Mouse (Mus musculus) inflammation-experienced regulatory T-cells, adult 6 months (primary cell): ENCODE data around the gene Hip1r. TPM values are rescaled to one million over a fixed set of nuclear protein-coding genes. Genes with fewer than 3 reads are reported as not detected.
"Not testable (repeated sequence)": the region's sequence is repeated elsewhere in the genome, so short reads cannot be mapped to it uniquely, and the experiment has no call there.

ENCODE experiments used
- ATAC-seq: one replicate; pipeline ENCODE4 v1.8.0; 2017
- polyA plus RNA-seq, 3 experiments: library from polyadenylated mRNA; unstranded; fragments of 100-300 nt; shearing (Covaris generic); gene quantifications; one replicate each; pipeline ENCODE4 v1.2.1; 2017

The Hip1r gene
- polyA plus RNA-seq, 3 experiments from 2014 or later, result 5.9 to 20.1 (median 14.8) TPM

DNA sequence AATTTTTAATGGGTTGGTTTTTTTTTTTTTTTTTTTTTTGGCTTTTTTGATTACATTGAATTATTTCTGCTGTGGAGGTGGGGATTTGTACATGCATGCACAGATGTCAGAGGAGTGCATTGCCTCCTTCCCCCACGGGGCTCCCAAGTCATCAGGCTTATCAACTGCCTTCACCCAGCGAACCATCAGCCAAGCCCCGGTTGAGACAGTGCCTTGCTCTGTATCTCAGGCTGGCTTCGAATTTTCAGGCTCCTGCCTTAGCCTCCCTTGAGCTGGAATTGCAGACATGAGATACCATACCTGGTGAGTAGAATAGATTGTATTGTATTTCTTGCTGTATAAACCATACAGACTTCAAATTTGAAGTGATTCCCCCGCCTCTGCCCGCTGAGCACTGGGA, 66.2 kb downstream of the Hip1r start:
- ATAC-seq, result no peak

DNA sequence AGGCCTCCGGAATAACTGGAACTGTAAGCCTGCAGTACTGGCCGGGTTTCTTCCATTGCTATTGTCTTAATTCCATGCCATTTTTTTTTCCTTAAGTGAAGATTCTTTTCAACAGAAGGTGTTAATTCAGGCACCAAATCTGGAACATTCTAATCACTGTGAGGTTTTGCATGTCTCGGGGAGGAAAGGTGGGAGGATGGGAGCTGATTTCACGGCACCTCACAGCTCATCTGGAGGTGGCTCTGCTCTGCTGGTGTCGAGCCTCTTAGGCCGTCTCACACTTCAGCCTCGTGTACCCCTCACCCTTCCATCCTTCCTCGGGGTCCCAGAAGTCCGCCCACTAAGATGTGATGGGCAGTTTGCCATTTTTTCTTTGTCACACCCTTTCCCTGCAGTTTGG, 67.7 kb downstream of the Hip1r start:
- ATAC-seq, result no peak

DNA sequence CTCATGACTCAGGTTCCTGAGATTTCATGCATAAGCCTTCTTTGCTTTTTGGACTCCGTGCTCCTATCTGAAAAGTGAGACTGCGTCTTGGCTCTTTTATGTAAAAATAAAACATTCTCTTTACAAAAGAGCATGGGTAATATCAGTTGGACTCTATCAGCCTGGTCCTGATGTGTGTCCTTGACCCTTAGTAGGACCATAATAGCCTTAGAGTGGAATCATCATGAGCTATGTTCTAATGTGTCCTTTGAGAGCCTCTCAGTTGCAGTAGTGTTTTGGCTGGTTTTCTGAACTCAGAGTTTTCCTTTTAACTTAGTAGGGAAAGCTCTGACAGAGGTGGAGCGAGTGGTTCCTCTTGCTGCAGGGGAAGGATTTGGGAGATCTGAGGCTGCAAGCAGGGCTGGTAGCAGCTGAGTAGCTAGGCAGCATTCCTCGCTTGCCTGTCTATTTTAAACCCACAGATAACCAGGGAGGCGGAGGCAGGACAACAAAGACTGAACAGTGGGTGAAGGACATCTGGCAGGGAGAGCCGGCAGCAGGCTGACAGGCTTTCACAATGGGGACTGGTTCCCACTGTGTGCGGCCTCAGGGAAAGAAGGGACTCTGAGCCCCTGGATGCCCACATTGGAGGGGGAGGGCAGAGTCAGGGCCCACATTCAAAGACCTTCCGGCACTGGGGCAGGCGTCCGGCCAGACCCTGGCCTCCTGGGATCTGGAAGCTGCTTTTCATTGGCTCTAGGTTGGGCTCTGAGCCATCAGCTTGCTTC, 70.0 kb downstream of the Hip1r start:
- ATAC-seq, result no peak

DNA sequence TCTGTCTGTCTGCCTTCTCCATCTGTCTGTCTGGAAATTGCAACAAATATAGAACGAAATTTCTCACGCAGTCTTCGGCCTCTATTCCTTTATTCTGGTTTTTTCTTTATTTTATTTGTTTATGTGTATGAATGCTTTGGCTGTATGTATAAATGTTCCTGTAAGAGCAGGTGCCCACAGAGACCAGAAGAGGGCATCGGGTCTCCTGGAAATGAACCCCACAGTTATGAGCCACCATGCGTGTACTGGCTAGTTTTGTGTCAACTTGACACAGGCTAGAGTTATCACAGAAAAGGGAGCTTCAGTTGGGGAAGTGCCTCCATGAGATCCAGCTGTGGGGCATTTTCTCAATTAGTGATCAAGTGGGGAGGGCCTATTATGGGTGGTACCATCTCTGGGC, 70.6 kb downstream of the Hip1r start:
- no peak for ATAC-seq

DNA sequence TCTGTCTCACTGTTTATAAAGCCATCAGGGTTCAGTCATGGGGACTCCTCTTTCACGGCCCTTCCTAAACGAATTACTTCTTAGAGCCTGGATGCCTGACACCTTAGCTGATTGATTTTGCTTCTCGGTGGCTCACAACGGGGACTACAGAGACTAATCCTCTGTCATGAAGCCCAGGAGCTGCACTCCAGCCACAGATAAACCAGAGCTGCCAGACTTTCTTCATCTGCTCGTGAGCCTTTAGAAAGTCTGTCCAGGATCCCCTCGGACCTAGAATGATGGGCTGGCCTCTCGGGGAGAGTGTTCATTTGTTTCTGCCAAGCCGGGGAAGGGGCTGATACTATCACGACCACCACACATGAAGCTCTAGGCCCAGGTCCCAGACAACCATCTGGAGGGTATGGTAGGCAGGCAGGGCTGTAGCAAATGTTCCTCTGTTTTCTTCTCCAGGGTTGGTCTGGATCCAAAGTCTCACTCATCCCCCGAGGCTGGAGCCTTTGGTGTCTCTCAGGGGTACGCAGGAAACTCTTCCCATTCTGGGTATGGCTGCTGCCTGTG, 72.1 kb downstream of the Hip1r start:
- no peak for ATAC-seq

DNA sequence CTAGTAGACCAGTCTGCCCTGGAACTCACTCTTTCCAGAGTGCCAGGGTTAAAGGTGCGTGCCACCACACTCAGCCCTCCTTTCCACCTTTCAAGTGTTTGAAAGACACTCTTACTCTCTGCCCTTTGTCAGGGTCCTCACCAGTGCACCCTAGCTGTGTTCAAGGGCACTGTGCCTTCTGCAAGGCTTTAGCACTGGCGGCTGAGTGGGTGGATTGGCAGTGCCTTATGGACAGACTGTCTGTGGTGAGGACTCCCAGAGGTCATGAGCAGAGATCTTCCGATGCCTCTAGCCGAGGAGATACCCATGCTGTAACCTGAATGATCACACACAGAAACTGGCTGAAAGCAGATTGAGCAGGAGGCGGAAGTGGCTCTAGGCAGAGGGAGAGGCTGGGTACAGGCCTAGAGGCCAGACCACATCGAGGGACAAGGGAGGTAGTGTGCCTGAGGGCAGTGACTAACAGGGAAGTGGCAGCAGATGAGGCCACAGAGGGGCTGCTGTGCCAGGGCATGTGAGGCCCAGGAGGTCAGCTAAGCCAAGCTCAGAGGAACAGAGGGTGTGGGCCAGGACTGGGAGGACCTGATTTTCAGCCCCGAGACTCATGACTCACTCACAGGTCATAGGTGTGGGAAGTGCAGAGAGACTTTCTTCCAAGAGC, 73.4 kb downstream of the Hip1r start:
- no peak for ATAC-seq

DNA sequence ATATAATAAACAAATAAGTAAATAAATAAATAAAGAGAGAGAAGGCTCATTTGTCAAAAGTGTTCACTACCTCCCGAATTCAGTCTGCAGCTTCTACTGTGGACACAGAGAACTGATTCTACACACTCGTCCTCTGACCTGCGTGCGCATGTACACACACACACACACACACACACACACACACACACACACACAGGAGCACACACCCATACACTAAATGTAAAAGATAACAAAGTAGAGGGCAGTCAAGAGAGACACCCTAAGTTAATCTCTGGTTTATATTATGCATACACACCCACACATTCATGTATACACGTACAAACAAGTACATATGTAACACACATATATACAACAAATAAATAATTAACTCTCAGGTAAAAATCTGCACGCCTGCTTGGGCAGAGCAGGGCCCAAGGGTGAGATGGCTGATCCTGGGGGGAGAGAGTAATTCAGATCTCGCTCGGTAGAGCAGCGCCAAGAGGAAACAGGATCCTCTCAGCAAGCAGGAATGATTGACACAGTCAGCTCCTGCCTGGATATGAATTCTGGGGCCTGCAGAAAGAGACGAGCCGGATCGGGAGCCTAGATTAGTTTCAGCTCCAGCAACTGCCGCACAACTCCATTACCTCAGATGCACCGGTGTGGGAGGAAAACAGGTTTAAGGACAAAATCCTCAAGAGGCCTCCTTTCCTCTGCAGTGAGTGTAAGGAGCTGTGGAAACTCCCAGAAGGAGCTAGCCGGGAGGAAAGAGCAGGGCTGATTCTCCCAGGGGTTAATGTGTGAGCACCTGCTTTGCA, 76.0 kb downstream of the Hip1r start:
- ATAC-seq, result no peak

DNA sequence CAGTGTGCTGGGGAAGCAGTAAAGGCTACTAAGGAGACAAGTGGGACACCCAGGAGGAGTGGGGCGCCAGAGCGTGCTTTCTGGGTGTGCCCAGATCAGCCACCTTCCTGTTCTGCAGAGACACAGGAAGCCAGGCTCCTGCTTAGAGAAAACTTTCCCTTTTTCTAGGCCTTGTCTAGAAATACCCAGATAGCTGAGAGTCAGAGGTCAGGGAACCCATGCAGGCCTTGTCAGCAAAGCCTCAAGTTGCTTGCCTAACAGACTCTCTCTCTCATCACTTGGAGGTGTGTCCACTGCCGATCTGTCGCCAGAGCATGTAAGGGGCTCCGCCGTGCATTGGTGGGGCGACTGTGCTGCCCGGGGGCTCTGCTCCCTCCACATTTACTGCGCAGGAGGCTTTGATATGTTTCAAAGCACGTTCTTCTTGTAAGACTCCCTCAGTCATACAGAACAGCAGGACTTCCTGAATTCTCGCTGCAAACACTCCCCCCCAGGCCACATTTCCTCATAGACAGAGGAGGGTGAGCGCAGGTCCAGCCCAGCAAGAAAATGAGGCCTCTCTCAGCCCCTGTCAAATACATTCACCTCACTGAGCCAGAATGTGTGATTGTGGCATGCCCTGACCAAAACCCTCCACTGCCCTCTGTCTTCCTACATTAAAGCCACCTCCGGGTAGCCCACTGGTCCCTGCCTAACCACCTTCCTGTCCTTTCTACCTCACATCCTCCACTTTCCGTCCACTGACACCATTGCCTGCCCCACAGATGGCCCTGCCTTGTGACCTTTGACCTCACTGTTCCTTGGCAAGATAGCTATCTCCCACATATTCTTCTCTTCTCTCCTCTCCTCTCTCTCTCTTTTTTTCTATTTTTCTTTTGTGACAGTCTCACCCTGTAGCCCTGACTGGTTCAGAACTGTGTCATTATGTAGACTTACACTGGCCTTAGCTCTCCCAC, 76.9 kb downstream of the Hip1r start:
- peak; percentile 82 for ATAC-seq

DNA sequence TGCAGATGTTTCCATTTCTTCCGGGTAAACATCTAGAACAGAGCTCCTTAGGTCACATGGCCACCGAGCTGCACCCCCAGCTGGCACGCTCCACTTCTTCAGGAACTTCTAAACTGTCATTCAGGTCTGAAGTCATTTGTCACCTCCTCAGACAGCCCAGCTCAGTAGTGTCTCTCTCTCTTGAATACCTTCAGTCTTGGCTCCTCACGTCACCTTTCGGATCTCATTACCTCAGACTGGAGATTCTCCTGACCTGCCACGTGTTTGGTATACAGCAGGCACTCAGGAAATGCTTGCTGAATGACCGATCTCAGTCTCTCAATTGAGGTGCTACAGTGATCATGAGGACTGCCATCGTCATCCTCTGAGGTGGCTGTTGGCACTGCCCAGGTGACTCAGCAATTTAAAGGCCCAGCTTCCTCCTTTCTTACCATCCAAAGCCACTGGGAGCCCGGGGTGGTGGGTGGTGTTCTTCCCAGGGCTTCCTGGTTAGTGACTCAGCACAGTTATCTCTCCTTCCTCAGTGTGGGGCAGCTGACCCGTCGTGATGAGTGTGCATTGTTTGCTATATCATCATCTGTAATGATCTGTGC, 78.6 kb downstream of the Hip1r start:
- no peak for ATAC-seq

DNA sequence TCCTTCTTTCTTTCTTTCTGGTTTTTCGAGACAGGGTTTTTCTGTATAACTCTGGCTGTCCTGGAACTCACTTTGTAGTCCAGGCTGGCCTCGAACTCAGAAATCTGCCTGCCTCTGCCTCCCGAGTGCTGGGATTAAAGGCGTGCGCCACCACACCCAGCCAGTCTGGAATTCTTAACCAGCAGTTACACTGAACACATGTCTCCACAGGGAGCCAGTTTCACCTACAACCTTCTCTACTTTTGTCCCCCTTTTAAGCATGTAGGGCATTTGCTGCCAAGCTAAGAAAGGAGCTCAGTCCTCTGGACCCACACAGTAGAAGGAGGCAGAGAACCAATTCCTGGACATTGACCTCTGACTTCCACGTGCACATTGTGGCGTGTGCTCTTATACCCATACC, 79.2 kb downstream of the Hip1r start:
- ATAC-seq, result not testable (repeated sequence)

Other genes with a start within 250 kb of the Hip1r start
- 100 to 1,000 TPM; 155 to 186 (median 165) TPM for gene Rsrc2, start 224.2 kb upstream of the Hip1r start, polyA plus RNA-seq
- gene Kntc1, start 223.9 kb upstream of the Hip1r start, polyA plus RNA-seq, result 10 to 100 TPM in 1 of 3 experiments, 1 to 10 TPM in 2; 2.0 to 17.5 (median 2.0) TPM
- gene Hcar2, start 108.1 kb upstream of the Hip1r start, polyA plus RNA-seq, result under 1 TPM in 2 of 3 experiments, not detected in 1; 0.28 to 0.30 TPM
- not detected for gene Hcar1, start 93.6 kb upstream of the Hip1r start, polyA plus RNA-seq
- 10 to 100 TPM; 60.1 to 83.1 (median 71.9) TPM for gene Denr, start 66.5 kb upstream of the Hip1r start, polyA plus RNA-seq
- gene Gm43518, start 46.2 kb upstream of the Hip1r start, polyA plus RNA-seq, result 1 to 10 TPM in 2 of 3 experiments, not detected in 1; 4.9 to 5.1 TPM
- 10 to 100 TPM in 1 of 3 experiments, 1 to 10 TPM in 2; 6.2 to 16.6 (median 8.1) TPM for gene Ccdc62, start 42.9 kb upstream of the Hip1r start, polyA plus RNA-seq
- gene Vps37b, start 58.6 kb downstream of the Hip1r start, polyA plus RNA-seq, result 10 to 100 TPM; 18.4 to 21.9 (median 18.7) TPM
- gene Abcb9, start 122.2 kb downstream of the Hip1r start, polyA plus RNA-seq, result 10 to 100 TPM; 13.2 to 23.3 (median 16.7) TPM
- gene Ogfod2, start 138.7 kb downstream of the Hip1r start, polyA plus RNA-seq, result 10 to 100 TPM; 16.0 to 23.0 (median 22.9) TPM
- gene Arl6ip4, start 142.5 kb downstream of the Hip1r start, polyA plus RNA-seq, result 10 to 100 TPM; 55.1 to 59.0 (median 56.1) TPM